Mouse (Mus musculus): Measurements from ENCODE around the gene Gm45021. TPM values are rescaled to one million over a fixed set of nuclear protein-coding genes. Genes with fewer than 3 reads are reported as not detected.

Gene Gm45021
- total RNA-seq, 4 experiments from 2014 or later, result not detected

GRCm38 (mm10) chr6:48658721-48659120, 69.3 kb downstream of the Gm45021 start:
- no peak for DNase-seq

Other genes with a start within 250 kb of the Gm45021 start
- 10 to 100 TPM; 44.0 to 56.6 (median 50.8) TPM for gene Krba1, start 194.0 kb upstream of the Gm45021 start, total RNA-seq (2022)
- gene Zfp467, start 143.8 kb upstream of the Gm45021 start, total RNA-seq (2022), result 10 to 100 TPM; 56.7 to 68.0 (median 60.6) TPM
- gene Sspo, start 141.4 kb upstream of the Gm45021 start, total RNA-seq (2022), result 1 to 10 TPM; 2.7 to 9.7 (median 5.6) TPM
- gene Atp6v0e2, start 52.0 kb upstream of the Gm45021 start, total RNA-seq (2022), result 100 to 1,000 TPM; 100 to 130 (median 113) TPM
- 10 to 100 TPM; 45.6 to 49.5 (median 49.1) TPM for gene Lrrc61, start 34.8 kb upstream of the Gm45021 start, total RNA-seq (2022)
- 100 to 1,000 TPM in 1 of 4 experiments, 10 to 100 TPM in 3; 68.8 to 138 (median 88.5) TPM for gene Rarres2, start 16.8 kb upstream of the Gm45021 start, total RNA-seq (2022)
- 10 to 100 TPM; 59.1 to 84.5 (median 79.5) TPM for gene Repin1, start 4.3 kb downstream of the Gm45021 start, total RNA-seq (2022)
- gene Gm44965, start 4.3 kb downstream of the Gm45021 start, total RNA-seq (2022), result 1 to 10 TPM in 3 of 4 experiments, not detected in 1; 1.8 to 7.7 (median 2.6) TPM
- 10 to 100 TPM; 10.8 to 14.9 (median 13.4) TPM for gene Zfp775, start 12.5 kb downstream of the Gm45021 start, total RNA-seq (2022)
- gene AI854703, start 37.2 kb downstream of the Gm45021 start, total RNA-seq (2022), result 1 to 10 TPM; 1.9 to 6.3 (median 4.1) TPM
- 10 to 100 TPM in 2 of 4 experiments, 1 to 10 TPM in 2; 9.1 to 15.2 (median 11.7) TPM for gene Gimap8, start 57.6 kb downstream of the Gm45021 start, total RNA-seq (2022)
- gene Gimap9, start 86.5 kb downstream of the Gm45021 start, total RNA-seq (2022), result 1 to 10 TPM; 6.9 to 8.3 (median 7.0) TPM
- gene Gimap4, start 94.9 kb downstream of the Gm45021 start, total RNA-seq (2022), result 10 to 100 TPM; 29.1 to 56.5 (median 49.4) TPM
- 10 to 100 TPM; 53.5 to 89.6 (median 66.6) TPM for gene Gimap6, start 118.6 kb downstream of the Gm45021 start, total RNA-seq (2022)
- gene Gm28053, start 129.0 kb downstream of the Gm45021 start, total RNA-seq (2022), result 1 to 10 TPM; 1.9 to 6.3 (median 3.6) TPM
- under 1 TPM in 3 of 4 experiments, not detected in 1; 0.28 to 0.83 (median 0.52) TPM for gene Gimap7, start 129.0 kb downstream of the Gm45021 start, total RNA-seq (2022)
- 10 to 100 TPM in 3 of 4 experiments, 1 to 10 TPM in 1; 7.4 to 18.7 (median 11.0) TPM for gene Gimap1, start 149.4 kb downstream of the Gm45021 start, total RNA-seq (2022)
- 10 to 100 TPM; 13.9 to 22.5 (median 16.9) TPM for gene Gimap5, start 156.6 kb downstream of the Gm45021 start, total RNA-seq (2022)
- gene Gimap3, start 181.2 kb downstream of the Gm45021 start, total RNA-seq (2022), result 10 to 100 TPM in 3 of 4 experiments, 1 to 10 TPM in 1; 9.6 to 18.3 (median 13.7) TPM

Measured in adrenal gland, adult 8-10 months (tissue).